Mouse (Mus musculus): ENCODE results near the gene Plekhg1. TPM values are rescaled to one million over a fixed set of nuclear protein-coding genes. Genes with fewer than 3 reads are reported as not detected.

The Plekhg1 gene
- polyA plus RNA-seq, 1 experiment from 2014 or later: 7.4 TPM

- Histone ChIP-seq H3K4me2 (no peak overlapping the region), H3K9me3 (no peaks in the 10 kb centered on the region), H3K27ac (replicated peaks) (no peak overlapping the region), H3K9ac (no peak overlapping the region), H3K4me3 (no peak overlapping the region), H3K27me3 (replicated peaks) (no peaks in the 10 kb centered on the region), H3K36me3 (no peaks in the 10 kb centered on the region), H3K4me1 (peaks cover 8% of the 10 kb centered on the region)
- no peak for ATAC-seq (ENCODE audit: extremely low read depth, insufficient number of reproducible peaks, low FRiP score, low TSS enrichment)
Measured at GRCm38 (mm10) chr10:3799455-3799854, 59.3 kb downstream of the Plekhg1 start.

GRCm38 (mm10) chr10:3801254-3801653 is 61.1 kb downstream of the Plekhg1 start:
- H3K4me3 ChIP-seq: no peak overlapping the region
- H3K4me2 ChIP-seq: no peak overlapping the region
- peaks cover 8% of the 10 kb centered on the region for H3K4me1 ChIP-seq
- no peaks in the 10 kb centered on the region for H3K9me3 ChIP-seq
- no peak for ATAC-seq (ENCODE audit: extremely low read depth, insufficient number of reproducible peaks, low FRiP score, low TSS enrichment)
- H3K27ac ChIP-seq (replicated peaks): no peak overlapping the region
- no peak overlapping the region for H3K9ac ChIP-seq
- no peaks in the 10 kb centered on the region for H3K27me3 ChIP-seq (replicated peaks)
- WGBS: 71% methylated on average over 6 of the region's 6 CpGs
- no peaks in the 10 kb centered on the region for H3K36me3 ChIP-seq

- Histone ChIP-seq H3K9ac (no peak overlapping the region), H3K4me1 (peaks cover 14% of the 10 kb centered on the region), H3K9me3 (no peaks in the 10 kb centered on the region), H3K4me2 (no peak overlapping the region), H3K36me3 (no peaks in the 10 kb centered on the region), H3K4me3 (no peak overlapping the region), H3K27me3 (replicated peaks) (no peaks in the 10 kb centered on the region), H3K27ac (replicated peaks) (no peak overlapping the region; the same call in 1 of the 2 replicates)
- ATAC-seq (ENCODE audit: extremely low read depth, insufficient number of reproducible peaks, low FRiP score, low TSS enrichment): no peak
- 32% methylated on average over 3 of the region's 3 CpGs for WGBS
Measured at GRCm38 (mm10) chr10:3805334-3805733, 65.2 kb downstream of the Plekhg1 start.

- H3K27ac ChIP-seq (replicated peaks): no peak overlapping the region
- no peak overlapping the region for H3K4me3 ChIP-seq
- H3K36me3 ChIP-seq: no peaks in the 10 kb centered on the region
- no peak overlapping the region for H3K9ac ChIP-seq
- no peaks in the 10 kb centered on the region for H3K9me3 ChIP-seq
- 84% methylated on average over 3 of the region's 3 CpGs for WGBS
- ATAC-seq (ENCODE audit: extremely low read depth, insufficient number of reproducible peaks, low FRiP score, low TSS enrichment): no peak
- H3K4me1 ChIP-seq: peaks cover 24% of the 10 kb centered on the region
- H3K27me3 ChIP-seq (replicated peaks): no peaks in the 10 kb centered on the region
- H3K4me2 ChIP-seq: no peak overlapping the region
Measured at GRCm38 (mm10) chr10:3807980-3808379, 67.8 kb downstream of the Plekhg1 start.

- no peak overlapping the region for H3K4me2 ChIP-seq
- ATAC-seq (ENCODE audit: extremely low read depth, insufficient number of reproducible peaks, low FRiP score, low TSS enrichment): no peak
- no peaks in the 10 kb centered on the region for H3K36me3 ChIP-seq
- H3K9me3 ChIP-seq: no peaks in the 10 kb centered on the region
- no peak overlapping the region for H3K27ac ChIP-seq (replicated peaks)
- no peaks in the 10 kb centered on the region for H3K27me3 ChIP-seq (replicated peaks)
- 32% methylated on average over 10 of the region's 10 CpGs for WGBS
- no peak overlapping the region for H3K4me3 ChIP-seq
- peaks cover 24% of the 10 kb centered on the region for H3K4me1 ChIP-seq
- H3K9ac ChIP-seq: no peak overlapping the region
Measured at GRCm38 (mm10) chr10:3810476-3811273, 70.5 kb downstream of the Plekhg1 start.

GRCm38 (mm10) chr10:3818940-3819701 is 79.0 kb downstream of the Plekhg1 start:
- ATAC-seq (ENCODE audit: extremely low read depth, insufficient number of reproducible peaks, low FRiP score, low TSS enrichment): no peak
- Histone ChIP-seq H3K4me3 (no peak overlapping the region), H3K9ac (no peak overlapping the region), H3K9me3 (no peaks in the 10 kb centered on the region), H3K27me3 (replicated peaks) (no peaks in the 10 kb centered on the region), H3K4me2 (no peak overlapping the region), H3K4me1 (peaks cover 7% of the 10 kb centered on the region; the same call in 1 of the 2 replicates), H3K36me3 (no peaks in the 10 kb centered on the region), H3K27ac (replicated peaks) (no peak overlapping the region)
- 65% methylated on average over 5 of the region's 5 CpGs for WGBS

- 69% methylated on average over 6 of the region's 6 CpGs for WGBS
- Histone ChIP-seq H3K36me3 (no peaks in the 10 kb centered on the region), H3K4me3 (no peak overlapping the region), H3K27ac (replicated peaks) (no peak overlapping the region), H3K4me1 (peaks cover 6% of the 10 kb centered on the region; the same call in 1 of the 2 replicates), H3K9ac (no peak overlapping the region), H3K9me3 (no peaks in the 10 kb centered on the region), H3K4me2 (no peak overlapping the region), H3K27me3 (replicated peaks) (no peaks in the 10 kb centered on the region)
- no peak for ATAC-seq (ENCODE audit: extremely low read depth, insufficient number of reproducible peaks, low FRiP score, low TSS enrichment)
Measured at GRCm38 (mm10) chr10:3823826-3824225, 83.7 kb downstream of the Plekhg1 start.

- Histone ChIP-seq H3K9ac (no peak overlapping the region), H3K36me3 (no peaks in the 10 kb centered on the region), H3K4me1 (peaks cover 8% of the 10 kb centered on the region), H3K4me3 (no peak overlapping the region), H3K4me2 (no peak overlapping the region), H3K9me3 (no peaks in the 10 kb centered on the region), H3K27ac (replicated peaks) (no peak overlapping the region), H3K27me3 (replicated peaks) (no peaks in the 10 kb centered on the region)
- WGBS: 79% methylated on average over 6 of the region's 6 CpGs
- no peak for ATAC-seq (ENCODE audit: extremely low read depth, insufficient number of reproducible peaks, low FRiP score, low TSS enrichment)
Measured at GRCm38 (mm10) chr10:3826043-3826442, 85.9 kb downstream of the Plekhg1 start.

- Histone ChIP-seq H3K36me3 (no peaks in the 10 kb centered on the region), H3K9me3 (no peaks in the 10 kb centered on the region), H3K4me3 (no peak overlapping the region), H3K9ac (no peak overlapping the region), H3K4me1 (peaks cover 17% of the 10 kb centered on the region), H3K27me3 (replicated peaks) (no peaks in the 10 kb centered on the region), H3K27ac (replicated peaks) (no peak overlapping the region), H3K4me2 (no peak overlapping the region)
- WGBS: 78% methylated on average over 1 of the region's 1 CpGs
- no peak for ATAC-seq (ENCODE audit: extremely low read depth, insufficient number of reproducible peaks, low FRiP score, low TSS enrichment)
Measured at GRCm38 (mm10) chr10:3827368-3827767, 87.2 kb downstream of the Plekhg1 start.

- WGBS: 37% methylated on average over 5 of the region's 5 CpGs
- no peak for ATAC-seq (ENCODE audit: extremely low read depth, insufficient number of reproducible peaks, low FRiP score, low TSS enrichment)
Measured at GRCm38 (mm10) chr10:3829472-3829871, 89.3 kb downstream of the Plekhg1 start.

GRCm38 (mm10) chr10:3830618-3831017 is 90.5 kb downstream of the Plekhg1 start:
- Histone ChIP-seq H3K9me3 (no peaks in the 10 kb centered on the region), H3K27ac (replicated peaks) (no peak overlapping the region), H3K27me3 (replicated peaks) (no peaks in the 10 kb centered on the region), H3K36me3 (no peaks in the 10 kb centered on the region), H3K9ac (no peak overlapping the region), H3K4me2 (no peak overlapping the region), H3K4me1 (peaks cover 22% of the 10 kb centered on the region), H3K4me3 (no peak overlapping the region)
- WGBS: 93% methylated on average over 1 of the region's 1 CpGs
- no peak for ATAC-seq (ENCODE audit: extremely low read depth, insufficient number of reproducible peaks, low FRiP score, low TSS enrichment)

More at GRCm38 (mm10) chr10:3829472-3829871, 89.3 kb downstream of the Plekhg1 start:
- Histone ChIP-seq H3K4me3 (no peak overlapping the region), H3K4me2 (no peak overlapping the region), H3K9ac (no peak overlapping the region), H3K9me3 (no peaks in the 10 kb centered on the region), H3K36me3 (no peaks in the 10 kb centered on the region), H3K27me3 (replicated peaks) (no peaks in the 10 kb centered on the region), H3K27ac (replicated peaks) (no peak overlapping the region), H3K4me1 (peaks cover 21% of the 10 kb centered on the region)
